Mouse (Mus musculus): ENCODE measurements around the gene Dixdc1. TPM values are rescaled to one million over a fixed set of nuclear protein-coding genes. Genes with fewer than 3 reads are reported as not detected.
A peak's percentile ranks its signal among the peaks of the same experiment; 100 is the strongest.

The Dixdc1 gene
- polyA plus RNA-seq (2015; fragmentation: Nextera tagmentation; extraction: Ambion mirVana), result 24.7 and 26.9 TPM in 2 replicates

DNA sequence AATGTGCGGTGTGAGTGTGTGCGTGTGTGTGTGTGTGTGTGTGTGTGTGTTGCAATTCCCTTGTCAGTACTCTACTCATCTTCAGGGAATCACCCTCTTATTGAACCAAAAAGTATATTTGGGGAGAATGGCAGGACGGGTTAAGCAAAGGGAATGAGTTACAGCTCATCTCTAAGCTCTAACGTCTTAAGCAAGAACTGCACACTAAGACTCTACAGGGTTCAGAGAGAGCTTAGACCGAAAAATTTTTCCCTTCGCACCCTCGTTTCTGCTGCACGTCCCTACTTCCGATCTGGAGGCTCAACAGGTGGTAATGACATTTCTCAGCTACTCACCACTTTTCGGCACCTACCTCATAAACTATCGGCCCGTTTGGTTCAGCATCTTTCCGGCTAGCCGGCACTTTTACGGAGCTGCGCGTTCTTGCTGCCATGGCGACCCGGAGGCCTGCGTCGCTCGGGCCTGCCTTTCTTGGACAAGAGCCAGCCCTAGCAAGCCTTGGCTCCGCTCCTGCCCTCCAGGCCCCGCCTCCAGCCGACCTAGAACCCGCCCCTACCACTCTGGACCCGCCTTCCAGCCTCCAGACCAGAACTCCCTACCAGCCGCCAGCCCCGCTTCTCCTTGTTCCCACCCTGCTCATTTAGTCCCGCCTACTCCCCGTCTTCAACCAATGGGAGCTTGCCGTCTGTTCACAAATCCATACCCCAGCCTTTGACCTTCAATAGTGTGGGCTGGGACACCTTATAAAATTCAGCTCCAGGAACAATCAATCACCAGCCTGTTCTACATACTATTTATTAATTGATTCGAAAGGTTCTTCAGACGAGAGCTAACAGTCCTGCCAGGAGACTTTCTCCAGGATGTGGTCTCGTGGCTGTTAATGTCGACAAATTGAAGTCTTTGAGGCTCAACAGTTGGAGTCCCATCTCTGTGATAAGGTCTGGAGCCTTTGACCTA lies at the start of gene Dixdc1:
Gene Dixdc1, minus strand, starts transcription at position 604 of the 957 bp plus-strand sequence.
- peak; percentile 95 for ATAC-seq (replicated peaks)
- Histone ChIP-seq H3K27ac (replicated peaks) (no peak within 1 kb of the TSS), H3K9me3 (no peaks in the 10 kb centered on the region), H3K9ac (replicated peaks) (peak within 1 kb of the TSS; percentile 23; the same call in 1 of the 2 replicates), H3K4me3 (peak within 1 kb of the TSS; percentile 37), H3K4me1 (peaks cover 16% of the 10 kb centered on the region), H3K27me3 (no peaks in the 10 kb centered on the region), H3K4me2 (replicated peaks) (peak within 1 kb of the TSS; percentile 54), H3K36me3 (no peaks in the 10 kb centered on the region)
- 12% methylated on average over 36 of the region's 36 CpGs for WGBS

DNA sequence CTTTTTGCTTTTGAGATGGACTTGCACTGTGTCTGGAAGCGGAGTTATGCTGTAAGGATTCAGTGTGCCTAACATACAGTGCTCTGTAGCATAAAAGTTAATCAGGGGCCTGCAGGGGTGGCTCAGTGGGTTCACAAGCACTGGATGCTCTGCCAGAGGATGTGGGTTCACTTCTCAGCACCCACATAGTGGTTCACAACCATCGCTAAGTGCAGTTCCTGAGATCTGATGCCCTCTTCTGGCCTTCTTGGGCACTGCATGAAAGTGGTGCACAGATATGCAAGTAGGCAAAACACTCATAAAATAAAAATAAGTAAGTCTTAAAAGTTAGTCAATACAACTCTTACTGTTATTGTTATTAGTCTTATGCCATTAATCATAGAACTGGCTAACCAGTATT lies 42.8 kb upstream of the Dixdc1 start:
- H3K36me3 ChIP-seq, result peaks cover 72% of the 10 kb centered on the region
- H3K9me3 ChIP-seq, result no peaks in the 10 kb centered on the region
- no peaks in the 10 kb centered on the region for H3K27me3 ChIP-seq
- WGBS, result 69% methylated on average over 2 of the region's 2 CpGs
- ATAC-seq (replicated peaks), result no peak
- H3K9ac ChIP-seq (replicated peaks), result no peak overlapping the region
- H3K4me1 ChIP-seq, result no peaks in the 10 kb centered on the region
- no peak overlapping the region for H3K4me3 ChIP-seq
- no peak overlapping the region for H3K4me2 ChIP-seq (replicated peaks)
- no peak overlapping the region for H3K27ac ChIP-seq (replicated peaks)

DNA sequence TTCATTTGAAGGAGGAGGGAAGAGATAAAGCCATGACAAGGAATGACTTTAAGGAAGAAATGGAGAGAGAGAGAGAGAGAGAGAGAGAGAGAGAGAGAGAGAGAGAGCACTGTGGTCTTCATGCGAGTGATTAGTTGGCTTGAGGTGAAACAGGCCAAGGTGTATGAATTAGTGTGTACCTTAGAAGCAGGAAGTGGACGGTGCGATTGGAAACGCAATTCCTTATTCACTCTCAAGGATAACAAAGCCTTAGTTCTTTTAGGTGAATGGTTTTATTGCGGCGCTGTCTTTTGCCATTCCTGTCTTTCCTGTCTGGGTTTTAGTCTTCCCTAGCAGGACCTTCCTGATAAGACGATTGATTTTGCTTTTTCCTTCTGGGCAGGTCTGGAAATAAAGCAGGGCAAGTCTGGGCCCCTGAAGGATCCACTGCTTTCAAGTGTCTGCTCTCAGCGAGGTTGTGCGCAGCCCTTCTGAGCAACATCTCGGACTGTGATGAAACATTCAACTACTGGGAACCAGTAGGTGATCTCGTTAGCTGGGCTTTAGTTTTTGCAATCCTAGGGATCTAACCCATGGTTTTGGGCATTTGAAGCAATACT lies 36.9 kb upstream of the Dixdc1 start:
- peak overlapping the region; percentile 78 for H3K4me2 ChIP-seq (replicated peaks)
- ATAC-seq (replicated peaks), result no peak
- no peaks in the 10 kb centered on the region for H3K9me3 ChIP-seq
- H3K36me3 ChIP-seq, result peaks cover 25% of the 10 kb centered on the region
- H3K27me3 ChIP-seq, result no peaks in the 10 kb centered on the region
- H3K27ac ChIP-seq (replicated peaks), result peak overlapping the region; percentile 94
- H3K4me1 ChIP-seq, result peaks cover 24% of the 10 kb centered on the region
- H3K9ac ChIP-seq (replicated peaks), result peak overlapping the region; percentile 95
- peak overlapping the region; percentile 94 for H3K4me3 ChIP-seq
- 67% methylated on average over 11 of the region's 11 CpGs for WGBS

DNA sequence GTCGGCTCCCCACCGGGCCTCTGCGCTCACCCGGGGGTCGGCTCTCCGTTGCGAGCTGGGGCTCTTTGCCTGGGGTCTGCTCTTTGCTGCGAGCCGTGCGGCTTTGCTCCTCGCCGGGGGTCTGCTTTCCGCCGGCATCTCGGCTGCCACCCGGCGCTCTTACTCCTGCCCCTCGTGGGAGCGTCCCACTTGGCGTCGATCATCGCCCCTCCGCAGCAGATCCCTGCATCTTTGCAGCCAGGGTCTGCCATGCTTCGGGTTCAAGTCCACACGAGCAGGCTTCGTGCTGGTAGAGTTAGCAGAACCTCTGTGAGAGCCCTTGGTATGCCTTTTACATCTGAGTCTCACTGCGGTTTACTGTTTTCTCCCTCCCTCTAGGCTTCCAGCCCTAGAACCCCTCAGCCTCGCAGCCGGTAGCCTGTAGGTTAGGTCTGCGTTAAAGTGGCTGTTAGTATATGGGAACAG lies 36.4 kb upstream of the Dixdc1 start:
- ATAC-seq (replicated peaks), result peak; percentile 84
- Histone ChIP-seq H3K36me3 (peaks cover 20% of the 10 kb centered on the region), H3K4me2 (replicated peaks) (peak overlapping the region; percentile 78), H3K9ac (replicated peaks) (peak overlapping the region; percentile 95), H3K9me3 (no peaks in the 10 kb centered on the region), H3K27me3 (no peaks in the 10 kb centered on the region), H3K4me3 (peak overlapping the region; percentile 94), H3K4me1 (peaks cover 24% of the 10 kb centered on the region), H3K27ac (replicated peaks) (peak overlapping the region; percentile 94)
- WGBS, result under 1% methylated on average over 30 of the region's 30 CpGs

DNA sequence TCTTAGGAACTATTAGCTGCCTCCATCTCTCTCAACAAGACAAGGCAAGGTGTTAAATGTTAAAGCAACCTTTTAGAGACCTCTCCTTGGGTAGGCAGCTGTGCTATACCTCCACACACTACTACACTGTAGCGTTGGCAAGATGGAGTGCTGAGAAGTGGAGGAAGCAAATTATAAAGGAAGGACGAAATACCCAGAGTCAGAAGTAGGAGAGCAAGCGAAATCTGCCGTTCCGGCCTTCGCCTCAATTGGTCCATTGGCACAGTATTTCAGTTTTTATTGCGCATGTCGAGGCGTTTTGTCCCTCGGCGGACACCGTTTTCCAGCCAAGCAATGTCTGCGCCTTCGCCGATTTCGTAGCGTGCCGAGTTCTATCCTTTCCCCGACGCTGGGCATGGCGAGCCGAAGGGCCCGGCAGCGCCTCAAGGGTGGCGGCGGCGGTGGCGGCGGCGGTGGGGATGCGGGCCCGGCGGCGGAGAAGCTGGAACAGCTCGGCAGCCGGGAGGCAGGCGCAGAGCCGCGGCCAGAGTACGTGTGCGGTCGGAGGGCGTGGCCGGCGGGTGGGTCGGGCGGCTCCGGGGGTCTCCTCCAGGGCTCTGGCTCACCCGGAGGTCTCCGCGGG lies 35.8 kb upstream of the Dixdc1 start, which contains the start of the genes Alg9 and 1110032A03Rik:
Gene Alg9, plus strand, starts transcription at position 29 of the 622 bp plus-strand sequence.
Gene 1110032A03Rik, minus strand, starts transcription at position 530 of the 622 bp plus-strand sequence.
- peaks cover 14% of the 10 kb centered on the region for H3K36me3 ChIP-seq
- H3K9ac ChIP-seq (replicated peaks), result peak within 1 kb of the TSS; percentile 95
- H3K9me3 ChIP-seq, result no peaks in the 10 kb centered on the region
- H3K4me2 ChIP-seq (replicated peaks), result peak within 1 kb of the TSS; percentile 78
- peak within 1 kb of the TSS; percentile 94 for H3K4me3 ChIP-seq
- H3K27me3 ChIP-seq, result no peaks in the 10 kb centered on the region
- H3K27ac ChIP-seq (replicated peaks), result peak within 1 kb of the TSS; percentile 94
- 1% methylated on average over 47 of the region's 51 CpGs for WGBS
- H3K4me1 ChIP-seq, result peaks cover 24% of the 10 kb centered on the region
- ATAC-seq (replicated peaks), result peak; percentile 86

DNA sequence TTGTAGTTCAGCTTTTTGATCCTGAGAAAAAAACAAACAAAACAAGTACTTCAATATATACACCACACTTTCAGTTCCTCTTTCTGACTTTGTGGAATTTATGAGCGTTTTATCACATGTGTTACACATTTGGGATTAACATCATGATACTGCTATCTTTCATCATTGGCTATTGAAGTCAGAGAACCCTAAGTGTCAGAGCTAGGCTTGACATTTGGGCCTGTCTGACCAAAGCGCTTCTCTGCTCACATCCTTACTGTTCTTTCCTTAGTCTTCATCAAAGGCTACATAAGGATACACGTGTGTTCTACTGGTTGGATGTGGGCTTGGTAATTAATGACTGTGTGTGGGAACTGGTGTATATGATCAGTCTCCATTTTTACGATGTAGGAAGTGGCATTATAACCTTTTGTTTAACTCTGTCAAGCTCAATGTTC lies 34.7 kb upstream of the Dixdc1 start:
- H3K27me3 ChIP-seq, result no peaks in the 10 kb centered on the region
- WGBS, result 77% methylated on average over 4 of the region's 4 CpGs
- peaks cover 31% of the 10 kb centered on the region for H3K4me1 ChIP-seq
- H3K36me3 ChIP-seq, result peaks cover 7% of the 10 kb centered on the region
- no peak for ATAC-seq (replicated peaks)
- peak overlapping the region; percentile 94 for H3K4me3 ChIP-seq
- H3K9me3 ChIP-seq, result no peaks in the 10 kb centered on the region
- peak overlapping the region; percentile 94; the same call in 1 of the 2 replicates for H3K27ac ChIP-seq (replicated peaks)
- peak overlapping the region; percentile 78 for H3K4me2 ChIP-seq (replicated peaks)
- H3K9ac ChIP-seq (replicated peaks), result 0 out of 2 replicates have a peak overlapping the region, but pooled peaks have one; percentile 16

DNA sequence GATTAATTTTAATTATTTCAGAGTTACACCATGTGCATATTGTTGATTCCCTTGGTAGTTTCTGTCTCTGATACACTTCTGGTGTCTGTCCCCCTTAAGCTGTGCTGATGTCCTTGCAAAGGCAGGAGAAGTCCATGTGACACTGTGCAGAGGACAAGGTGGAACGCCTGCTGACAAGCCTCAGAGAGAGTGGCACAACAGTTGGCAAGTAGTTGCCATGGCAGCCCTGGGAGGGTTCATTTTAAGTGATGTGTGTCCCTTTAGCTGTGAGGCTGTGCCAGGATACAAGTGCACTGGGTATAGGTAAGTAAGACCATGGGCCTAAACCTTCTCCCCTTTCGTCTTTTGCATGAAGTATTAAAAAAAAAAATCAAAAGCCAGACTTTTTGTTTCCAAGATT lies 30.7 kb upstream of the Dixdc1 start:
- Histone ChIP-seq H3K4me1 (peaks cover 32% of the 10 kb centered on the region), H3K4me3 (no peak overlapping the region), H3K9ac (replicated peaks) (no peak overlapping the region), H3K4me2 (replicated peaks) (no peak overlapping the region), H3K36me3 (no peaks in the 10 kb centered on the region), H3K9me3 (no peaks in the 10 kb centered on the region), H3K27me3 (no peaks in the 10 kb centered on the region), H3K27ac (replicated peaks) (no peak overlapping the region)
- no peak for ATAC-seq (replicated peaks)
- WGBS, result 82% methylated on average over 2 of the region's 2 CpGs

DNA sequence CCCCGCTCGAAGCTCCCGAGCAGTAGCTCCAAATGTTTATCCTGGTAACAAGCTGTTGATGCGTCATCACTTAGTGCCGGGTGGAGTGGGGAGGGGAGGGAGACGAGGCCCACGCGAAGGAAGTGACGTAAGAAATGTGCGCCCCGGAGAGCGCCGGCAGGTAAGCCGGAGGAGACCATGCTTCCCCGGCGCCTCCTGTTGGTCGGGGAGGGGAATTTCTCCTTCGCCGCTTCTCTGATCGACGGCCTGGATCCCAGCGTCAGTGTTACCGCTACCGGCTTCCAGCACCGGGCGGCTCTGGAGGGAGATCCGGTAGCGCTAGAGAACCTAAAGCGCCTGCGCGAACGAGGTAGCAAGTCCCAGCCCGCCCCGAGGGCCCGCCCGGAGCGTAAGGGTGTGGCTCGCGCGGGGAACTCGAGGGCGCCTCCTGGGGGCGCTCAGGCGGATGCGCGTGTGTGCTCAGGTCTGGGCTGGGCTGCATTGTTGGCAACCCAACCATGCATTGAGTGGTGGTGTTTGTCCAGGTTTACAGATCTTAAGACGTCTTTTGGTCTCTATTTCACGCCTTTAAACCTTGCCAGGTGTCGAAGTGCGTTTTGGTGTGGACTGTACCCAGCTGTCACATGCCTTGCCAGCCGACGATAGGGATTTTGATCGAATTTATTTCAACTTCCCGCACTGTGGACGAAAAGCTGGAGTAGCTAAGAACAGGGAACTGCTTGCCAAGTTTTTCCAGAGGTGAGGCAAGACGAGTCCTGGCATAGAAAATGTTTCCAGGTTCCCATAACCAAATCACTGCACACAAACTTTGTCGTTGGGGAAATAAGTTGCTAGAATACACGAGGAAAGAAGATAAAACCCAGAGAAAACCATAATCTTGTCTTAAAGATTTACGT lies 29.0 kb upstream of the Dixdc1 start, which contains the start of gene Fdxacb1:
Gene Fdxacb1, plus strand, starts transcription at position 130 of the 896 bp plus-strand sequence.
- Histone ChIP-seq H3K27me3 (no peaks in the 10 kb centered on the region), H3K4me2 (replicated peaks) (peak within 1 kb of the TSS; percentile 76), H3K27ac (replicated peaks) (peak within 1 kb of the TSS; percentile 95), H3K9me3 (no peaks in the 10 kb centered on the region), H3K4me3 (peak within 1 kb of the TSS; percentile 71), H3K4me1 (peaks cover 21% of the 10 kb centered on the region; the same call in 1 of the 2 replicates), H3K9ac (replicated peaks) (peak within 1 kb of the TSS; percentile 76), H3K36me3 (0 out of 2 replicates have a peak, but pooled peaks cover 3% of the 10 kb centered on the region)
- ATAC-seq (replicated peaks), result peak; percentile 95
- WGBS, result 4% methylated on average over 59 of the region's 59 CpGs

DNA sequence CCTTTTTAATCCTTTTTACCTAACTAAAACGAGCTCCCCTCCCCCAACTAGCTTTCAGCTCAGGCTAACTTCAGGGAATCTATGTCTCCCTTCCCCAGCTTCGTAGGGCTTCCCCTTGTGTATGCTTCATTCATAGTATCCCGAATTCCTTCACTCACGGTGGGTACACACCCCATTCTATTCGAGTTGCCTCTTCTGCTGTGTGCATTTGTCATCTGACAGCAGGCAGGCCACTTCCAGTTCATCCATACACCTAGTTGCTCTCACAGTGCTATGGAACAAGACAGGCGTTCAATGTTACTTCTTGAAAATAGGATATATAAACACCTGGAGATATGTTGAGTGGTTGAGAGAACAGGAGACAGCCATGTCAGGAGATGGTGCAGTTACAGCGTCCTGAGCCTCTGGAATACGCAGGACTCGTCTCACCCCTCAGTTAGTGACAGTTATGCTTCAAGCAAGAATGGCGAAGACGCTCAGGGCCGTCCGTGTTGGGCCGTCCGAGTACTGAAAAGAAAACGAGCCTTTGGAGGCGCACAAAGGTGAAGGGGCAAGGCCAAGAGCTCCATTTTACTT lies 28.3 kb upstream of the Dixdc1 start:
- H3K9me3 ChIP-seq, result no peaks in the 10 kb centered on the region
- 6% methylated on average over 17 of the region's 17 CpGs for WGBS
- ATAC-seq (replicated peaks), result no peak; the same call in none of the 2 replicates

DNA sequence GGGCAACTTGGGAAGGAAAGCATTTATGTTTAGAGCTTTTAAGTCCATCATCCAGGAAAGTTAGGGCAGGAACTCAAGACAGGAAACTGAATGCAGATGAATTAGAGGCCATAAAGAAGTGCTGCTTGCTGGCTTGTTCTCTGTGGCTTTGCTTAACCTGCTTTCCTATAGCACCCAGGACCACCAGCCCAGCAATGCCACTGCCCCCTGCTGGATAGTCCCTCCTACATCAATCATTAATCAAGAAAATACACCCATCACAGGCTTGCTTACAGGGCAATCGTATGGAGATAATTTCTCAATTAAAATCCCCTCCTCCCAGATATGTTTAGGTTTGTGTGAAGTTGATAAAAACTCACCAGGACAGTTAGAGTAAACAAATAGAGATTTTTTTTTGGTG lies 24.0 kb upstream of the Dixdc1 start:
- Histone ChIP-seq H3K9me3 (no peaks in the 10 kb centered on the region), H3K36me3 (0 out of 2 replicates have a peak, but pooled peaks cover 3% of the 10 kb centered on the region), H3K9ac (replicated peaks) (no peak overlapping the region), H3K4me2 (replicated peaks) (no peak overlapping the region), H3K4me1 (peaks cover 8% of the 10 kb centered on the region; the same call in 1 of the 2 replicates), H3K4me3 (no peak overlapping the region), H3K27ac (replicated peaks) (no peak overlapping the region), H3K27me3 (no peaks in the 10 kb centered on the region)
- 68% methylated on average over 1 of the region's 1 CpGs for WGBS
- ATAC-seq (replicated peaks), result no peak

More for the DNA sequence above, 28.3 kb upstream of the Dixdc1 start:
- H3K27ac ChIP-seq (replicated peaks), result peak overlapping the region; percentile 95
- H3K4me1 ChIP-seq, result peaks cover 21% of the 10 kb centered on the region; the same call in 1 of the 2 replicates
- H3K27me3 ChIP-seq, result no peaks in the 10 kb centered on the region
- H3K4me3 ChIP-seq, result peak overlapping the region; percentile 71
- peak overlapping the region; percentile 76 for H3K4me2 ChIP-seq (replicated peaks)
- 0 out of 2 replicates have a peak, but pooled peaks cover 3% of the 10 kb centered on the region for H3K36me3 ChIP-seq
- H3K9ac ChIP-seq (replicated peaks), result peak overlapping the region; percentile 76
